Mouse (Mus musculus) adrenal gland, adult 10 weeks (tissue): ENCODE results near the gene Guk1. TPM values are rescaled to one million over a fixed set of nuclear protein-coding genes. Genes with fewer than 3 reads are reported as not detected.

ENCODE experiments used
- polyA plus RNA-seq: library from polyadenylated mRNA; stranded (reverse); fragments of 350-450 nt; fragmentation: Illumina TruSeq; extraction: RNeasy Lipid Tissue Mini Kit (QIAGEN cat#74804); gene quantifications from one replicate; pipeline ENCODE4 v1.2.3, GENCODE M21; 2014; ENCODE audit warnings: low read depth, low replicate concordance

The Guk1 gene
- polyA plus RNA-seq = 5.7 TPM

GRCm38 (mm10) chr11:59192059-59192386, at the start of gene Guk1:
TSS of gene Guk1 (minus strand) at chr11:59192212.

GRCm38 (mm10) chr11:59228122-59228953, 36.3 kb upstream of the Guk1 start, which contains the start of gene Arf1:
TSS of gene Arf1 (minus strand) at chr11:59228270.

GRCm38 (mm10) chr11:59208153-59208831, 16.3 kb upstream of the Guk1 start, which contains the start of gene 2310033P09Rik:
TSS of gene 2310033P09Rik (plus strand) at chr11:59208321.

DNA sequence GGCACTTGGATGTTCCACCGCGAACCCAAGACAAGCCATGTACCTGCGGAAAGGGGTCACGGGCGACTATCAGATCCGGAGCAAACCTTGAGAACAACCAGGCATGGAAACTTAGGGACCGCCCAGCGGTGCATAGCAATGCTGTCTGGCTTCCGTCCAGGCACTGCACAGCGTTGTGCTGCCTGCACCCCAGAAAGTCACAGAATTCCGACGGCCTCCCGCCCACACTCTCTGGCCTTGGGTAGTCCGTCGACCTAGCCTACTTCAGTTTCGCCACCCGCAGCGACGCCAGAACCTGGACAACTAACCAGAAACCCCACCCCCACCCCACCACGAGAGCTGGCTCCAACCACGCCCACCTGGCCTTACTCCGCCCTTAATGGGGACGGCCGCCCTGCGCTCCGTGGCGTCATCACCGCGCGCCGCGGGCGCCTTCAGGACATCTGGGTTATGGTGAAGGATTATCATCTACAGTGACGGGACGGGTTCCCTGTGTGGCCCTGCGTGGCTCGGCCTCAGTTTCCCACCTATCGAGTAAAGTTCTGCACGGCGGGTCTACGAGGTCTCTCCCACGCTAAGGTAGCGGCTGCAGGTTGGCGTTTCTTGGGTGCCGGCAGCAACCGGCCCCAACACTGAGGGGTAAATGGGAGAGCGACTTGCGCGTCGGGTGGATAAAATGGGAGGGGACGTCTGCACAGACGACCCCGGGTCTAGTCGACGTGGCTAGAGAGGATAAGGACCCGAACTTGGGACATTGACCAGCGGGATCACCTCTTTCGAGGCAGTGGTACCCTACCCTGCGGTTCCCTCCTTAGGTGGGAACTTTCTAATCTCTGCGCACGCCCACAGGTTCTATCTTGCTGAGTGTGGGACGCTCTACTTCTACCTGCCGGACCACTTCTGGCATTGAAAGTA, 10.3 kb upstream of the Guk1 start, which contains the start of gene Mrpl55:
Gene Mrpl55 (plus strand): TSS at position 406 of the 915 bp plus-strand sequence.

DNA sequence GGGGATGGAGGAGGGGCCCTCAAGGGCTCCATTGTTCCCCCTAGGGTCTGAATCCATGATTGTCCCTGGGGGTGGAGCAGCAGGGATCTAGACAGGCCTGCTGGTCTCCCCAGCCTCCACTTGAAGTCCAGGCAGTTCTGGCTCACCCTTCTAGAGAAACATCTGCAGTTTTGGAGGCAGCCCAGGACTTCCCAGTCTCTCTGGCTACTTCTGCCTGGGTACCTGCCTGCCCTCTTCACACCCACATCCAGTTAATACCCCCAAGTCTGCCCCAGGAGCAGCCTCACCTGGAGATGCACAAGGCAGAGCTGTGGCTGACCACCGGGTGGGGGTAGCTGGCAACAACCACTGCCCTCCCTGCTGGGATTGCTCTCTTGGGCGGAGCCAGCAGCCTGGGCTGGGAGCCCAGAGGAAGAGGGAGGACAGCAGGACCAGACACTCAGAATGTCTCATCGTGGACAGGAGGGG, 9.1 kb downstream of the Guk1 start, which contains the start of gene Gjc2:
Gene Gjc2 (minus strand): TSS at position 350 of the 468 bp plus-strand sequence.

DNA sequence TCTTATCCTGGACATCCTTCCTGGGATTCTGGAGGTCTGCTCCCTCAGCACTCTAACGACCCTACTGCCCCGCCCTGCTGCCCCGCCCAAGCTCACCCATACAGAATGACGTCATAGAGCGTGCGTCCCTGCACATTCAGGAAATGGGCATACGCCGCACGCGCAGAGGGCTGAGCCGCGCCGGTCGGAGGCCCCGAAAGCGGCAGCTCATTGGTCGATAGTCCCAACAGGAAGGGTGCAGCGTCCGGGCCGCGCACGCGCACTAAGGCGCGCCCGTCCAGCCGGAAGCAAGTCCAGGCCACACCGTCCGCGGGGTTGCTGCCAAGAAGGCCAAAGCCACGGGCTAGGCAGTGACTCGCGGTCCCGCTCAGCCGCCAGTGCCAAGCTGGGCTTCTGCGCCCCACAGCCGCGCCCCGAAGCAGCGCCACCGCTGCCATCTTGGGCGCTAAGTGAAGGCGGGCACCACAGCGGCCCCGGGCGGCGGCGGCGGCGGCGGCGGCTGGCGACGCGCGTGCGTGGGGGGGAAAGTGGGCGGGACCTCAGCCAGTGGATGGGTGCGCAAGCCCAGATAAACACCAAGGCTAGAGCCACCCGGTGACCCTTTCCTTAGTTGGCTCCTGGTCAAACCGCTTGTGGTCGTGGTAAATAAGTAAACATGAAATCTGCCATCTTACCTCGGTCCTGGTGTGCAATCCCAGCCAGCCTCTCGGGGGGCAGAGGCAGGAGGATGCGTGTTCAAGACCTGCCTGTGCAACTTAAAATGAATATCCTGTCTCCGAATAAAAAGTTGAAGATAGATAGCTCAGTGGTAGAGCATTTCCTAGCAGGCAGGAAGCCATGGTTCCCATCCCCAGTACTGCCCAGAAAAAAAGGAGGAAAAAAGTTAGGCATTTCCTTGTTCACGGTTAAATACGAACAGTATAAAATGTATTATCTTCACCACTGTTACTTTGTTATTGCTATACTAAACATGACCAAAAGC, 28.5 kb downstream of the Guk1 start, which contains the start of gene Iba57:
Gene Iba57 (minus strand): TSS at position 485 of the 982 bp plus-strand sequence.

DNA sequence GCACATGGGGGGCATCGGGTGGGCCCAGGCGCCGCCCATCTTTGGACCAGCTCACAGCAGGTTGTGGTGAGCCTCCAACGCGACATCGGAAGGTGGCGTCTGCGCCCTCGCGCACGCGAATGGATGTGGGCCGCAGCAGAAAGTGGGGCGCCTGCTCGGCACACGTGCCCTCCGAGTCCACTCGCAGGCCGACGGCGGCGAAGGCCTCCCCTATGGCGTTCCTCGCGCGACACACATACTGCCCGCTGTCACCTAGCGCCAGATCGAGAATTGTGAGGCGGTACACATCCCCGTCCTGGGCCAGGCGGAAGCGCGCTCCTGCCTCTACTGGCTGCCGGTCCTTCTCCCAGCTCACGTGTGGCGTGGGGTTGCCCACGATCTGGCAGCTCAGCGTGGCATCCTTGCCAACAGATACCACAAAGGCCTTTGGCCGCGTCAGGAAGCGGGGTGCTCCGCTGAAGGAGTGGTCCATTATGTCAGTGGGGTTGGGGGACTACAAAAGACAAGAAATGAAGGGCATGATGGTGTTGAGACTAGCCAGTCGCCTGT, 56.0 kb downstream of the Guk1 start, which contains the start of gene Obscn:
Gene Obscn (minus strand): TSS at position 499 of the 549 bp plus-strand sequence.

Other genes starting within 250 kb of the Guk1 start
- not detected for gene Hist3h2ba, start 243.3 kb downstream of the Guk1 start, polyA plus RNA-seq
- gene Hist3h2a, start 237.5 kb downstream of the Guk1 start, polyA plus RNA-seq = 13.1 TPM
- gene Trim17, start 237.5 kb downstream of the Guk1 start, polyA plus RNA-seq = not detected
- 1.3 TPM for gene Trim11, start 214.1 kb downstream of the Guk1 start, polyA plus RNA-seq
- not detected for gene Obscn, start 55.8 kb downstream of the Guk1 start, polyA plus RNA-seq
- 1.2 TPM for gene Iba57, start 28.5 kb downstream of the Guk1 start, polyA plus RNA-seq
- gene Gjc2, start 9.0 kb downstream of the Guk1 start, polyA plus RNA-seq = not detected
- 14.6 TPM for gene Mrpl55, start 10.3 kb upstream of the Guk1 start, polyA plus RNA-seq
- 5.2 TPM for gene 2310033P09Rik, start 16.1 kb upstream of the Guk1 start, polyA plus RNA-seq
- 317 TPM for gene Arf1, start 36.1 kb upstream of the Guk1 start, polyA plus RNA-seq
- not detected for gene Wnt3a, start 98.5 kb upstream of the Guk1 start, polyA plus RNA-seq
- 0.52 TPM for gene Wnt9a, start 114.7 kb upstream of the Guk1 start, polyA plus RNA-seq
- gene Prss38, start 183.4 kb upstream of the Guk1 start, polyA plus RNA-seq = not detected